Mouse (Mus musculus) WW6 (cell line): ENCODE data around the gene Olfr1362.

Experiments used
- DNase-seq: peaks from one replicate; pipeline ENCODE4 v3.0.0-alpha.2; 2013; ENCODE audit warnings: low read depth, low spot score

Gene Olfr1362

GRCm38 (mm10) chr13:21613922-21614321 lies at the start of gene Olfr1362:
Gene Olfr1362 (minus strand): TSS chr13:21614022.
- DNase-seq = no peak

GRCm38 (mm10) chr13:21663286-21663685 lies 49.5 kb upstream of the Olfr1362 start, which contains the start of gene Olfr1361:
Gene Olfr1361 (minus strand): TSS chr13:21663386.
- no peak for DNase-seq

- no peak for DNase-seq
Observed at GRCm38 (mm10) chr13:21642418-21642817, 28.6 kb upstream of the Olfr1362 start, which contains the start of gene Olfr11. Gene Olfr11 (minus strand): TSS chr13:21642518.

- DNase-seq = no peak
Observed at GRCm38 (mm10) chr13:21591618-21592017, 22.2 kb downstream of the Olfr1362 start.

GRCm38 (mm10) chr13:21581659-21582058 lies 32.2 kb downstream of the Olfr1362 start, which contains the start of gene Olfr1364:
Gene Olfr1364 (minus strand): TSS chr13:21581759.
- no peak for DNase-seq
